Mouse (Mus musculus): ENCODE results near the gene Cldn14. TPM values are rescaled to one million over a fixed set of nuclear protein-coding genes. Genes with fewer than 3 reads are reported as not detected.

Gene Cldn14
- polyA plus RNA-seq, 1 experiment: not detected

GRCm38 (mm10) chr16:93906156-93907014 is 102.3 kb downstream of the Cldn14 start:
- Histone ChIP-seq H3K79me2 (ENCODE audit: control insufficient read depth, insufficient read depth) (no peaks in the 10 kb centered on the region), H3K36me3 (ENCODE audit: control insufficient read depth, insufficient read depth) (peaks cover 33% of the 10 kb centered on the region), H3ac (ENCODE audit: control insufficient read depth, insufficient read length, low read depth) (no peak overlapping the region), H3K4me3 (ENCODE audit: insufficient read depth, poor library complexity, severe bottlenecking) (no peak overlapping the region), H3K27me3 (ENCODE audit: control insufficient read depth, insufficient read depth, insufficient read length) (no peaks in the 10 kb centered on the region), H3K79me3 (ENCODE audit: low read depth) (no peaks in the 10 kb centered on the region)
- TF ChIP-seq USF1 (IDR thresholded peaks at IDR 0.05; ENCODE audit: low read depth): no peak
- no peak for TF ChIP-seq MAX (IDR thresholded peaks at IDR 0.05)
- TF ChIP-seq CEBPB (IDR thresholded peaks at IDR 0.05; ENCODE audit: low read depth): no peak
- TF ChIP-seq MYOG (IDR thresholded peaks at IDR 0.05; ENCODE audit: control insufficient read depth, extremely low read depth, insufficient read length): no peak
- TF ChIP-seq FOSL1 (IDR thresholded peaks at IDR 0.05; ENCODE audit: insufficient read depth, low read length, poor library complexity, severe bottlenecking): no peak
- no peak for TF ChIP-seq MYOD1 (IDR thresholded peaks at IDR 0.05; ENCODE audit: control insufficient read depth, insufficient read length, low read depth)
- TF ChIP-seq CTCF (IDR thresholded peaks at IDR 0.05; ENCODE audit: control insufficient read depth, insufficient read depth, insufficient read length): peak; percentile 95

- Histone ChIP-seq H3K36me3 (ENCODE audit: control insufficient read depth, insufficient read depth) (peaks cover 46% of the 10 kb centered on the region), H3K79me3 (ENCODE audit: low read depth) (no peaks in the 10 kb centered on the region)
These were observed 105.6 kb downstream of the Cldn14 start for GRCm38 (mm10) chr16:93903027-93903426.

DNA sequence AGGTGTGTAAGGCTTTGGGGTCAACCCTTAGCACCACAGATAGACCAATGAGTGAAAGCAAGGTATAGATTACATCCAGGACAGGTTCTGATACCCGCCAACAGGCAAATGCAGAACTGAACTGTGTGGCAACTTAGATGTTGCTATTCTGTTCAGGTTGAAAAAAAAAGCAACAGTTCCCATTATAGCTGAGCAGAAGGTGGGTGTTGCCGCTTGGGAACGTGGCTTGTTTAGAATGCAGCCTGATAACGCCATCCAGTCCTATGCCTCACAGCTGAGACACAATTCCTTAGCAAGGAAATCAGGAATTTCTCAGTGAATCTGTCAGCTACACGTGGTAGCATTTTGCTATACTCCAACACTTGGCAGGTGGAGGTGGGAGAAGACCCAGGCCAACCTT is 115.4 kb downstream of the Cldn14 start:
- TF ChIP-seq MYOG (IDR thresholded peaks at IDR 0.05; ENCODE audit: control insufficient read depth, extremely low read depth, insufficient read length) (no peak), USF1 (IDR thresholded peaks at IDR 0.05; ENCODE audit: low read depth) (no peak), MYOD1 (IDR thresholded peaks at IDR 0.05; ENCODE audit: control insufficient read depth, insufficient read length, low read depth) (no peak), CTCF (IDR thresholded peaks at IDR 0.05; ENCODE audit: control insufficient read depth, insufficient read depth, insufficient read length) (no peak), FOSL1 (IDR thresholded peaks at IDR 0.05; ENCODE audit: insufficient read depth, low read length, poor library complexity, severe bottlenecking) (no peak), MAX (IDR thresholded peaks at IDR 0.05) (no peak)
- no peak overlapping the region for H3K4me3 ChIP-seq (ENCODE audit: insufficient read depth, poor library complexity, severe bottlenecking)
- peaks cover 64% of the 10 kb centered on the region for H3K36me3 ChIP-seq (ENCODE audit: control insufficient read depth, insufficient read depth)
- no peaks in the 10 kb centered on the region for H3K79me2 ChIP-seq (ENCODE audit: control insufficient read depth, insufficient read depth)
- no peaks in the 10 kb centered on the region for H3K27me3 ChIP-seq (ENCODE audit: control insufficient read depth, insufficient read depth, insufficient read length)
- H3K79me3 ChIP-seq (ENCODE audit: low read depth): no peaks in the 10 kb centered on the region
- H3ac ChIP-seq (ENCODE audit: control insufficient read depth, insufficient read length, low read depth): no peak overlapping the region

More at GRCm38 (mm10) chr16:93903027-93903426, 105.6 kb downstream of the Cldn14 start:
- no peak overlapping the region for H3K4me3 ChIP-seq (ENCODE audit: insufficient read depth, poor library complexity, severe bottlenecking)
- TF ChIP-seq USF1 (IDR thresholded peaks at IDR 0.05; ENCODE audit: low read depth): no peak
- no peak for TF ChIP-seq CEBPB (IDR thresholded peaks at IDR 0.05; ENCODE audit: low read depth)
- no peak for TF ChIP-seq CTCF (IDR thresholded peaks at IDR 0.05; ENCODE audit: control insufficient read depth, insufficient read depth, insufficient read length)
- no peak for TF ChIP-seq MYOD1 (IDR thresholded peaks at IDR 0.05; ENCODE audit: control insufficient read depth, insufficient read length, low read depth)
- no peak for TF ChIP-seq MYOG (IDR thresholded peaks at IDR 0.05; ENCODE audit: control insufficient read depth, extremely low read depth, insufficient read length)
- no peaks in the 10 kb centered on the region for H3K27me3 ChIP-seq (ENCODE audit: control insufficient read depth, insufficient read depth, insufficient read length)
- no peaks in the 10 kb centered on the region for H3K79me2 ChIP-seq (ENCODE audit: control insufficient read depth, insufficient read depth)
- no peak overlapping the region for H3ac ChIP-seq (ENCODE audit: control insufficient read depth, insufficient read length, low read depth)

DNA sequence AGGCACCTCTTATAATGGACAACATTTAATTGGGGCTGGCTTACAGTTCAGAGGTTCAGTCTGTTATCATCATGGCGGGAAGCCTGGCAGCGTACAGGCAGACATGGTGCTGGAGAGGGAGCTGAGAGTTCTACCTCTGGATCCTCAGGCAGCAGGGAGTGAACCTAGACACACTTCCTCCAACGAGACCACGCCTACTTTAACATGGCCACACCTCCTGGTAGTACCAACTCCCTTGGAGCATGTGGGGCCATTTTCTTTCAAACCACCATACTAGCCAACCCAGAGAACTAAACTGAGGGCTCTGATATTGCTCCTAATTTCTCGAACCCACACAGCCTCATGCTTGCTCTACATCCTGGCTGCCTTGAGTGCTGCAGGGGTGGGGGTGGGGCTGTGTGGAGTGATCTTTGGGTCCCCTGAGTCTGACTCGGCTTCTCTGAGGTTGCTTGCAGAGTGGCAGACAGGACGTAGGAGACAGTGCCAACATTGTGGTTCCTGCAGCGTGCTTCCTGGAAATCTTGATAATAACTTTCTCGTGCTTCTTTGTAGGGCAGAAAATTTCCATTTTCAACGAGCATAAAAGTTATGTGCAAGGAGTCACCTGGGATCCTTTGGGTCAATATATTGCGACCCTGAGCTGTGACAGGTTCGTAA is 117.6 kb downstream of the Cldn14 start:
- H3K36me3 ChIP-seq (ENCODE audit: control insufficient read depth, insufficient read depth): peaks cover 73% of the 10 kb centered on the region
- H3K4me3 ChIP-seq (ENCODE audit: insufficient read depth, poor library complexity, severe bottlenecking): no peak overlapping the region
- peaks cover 3% of the 10 kb centered on the region for H3K79me3 ChIP-seq (ENCODE audit: low read depth)
- no peak for TF ChIP-seq CTCF (IDR thresholded peaks at IDR 0.05; ENCODE audit: control insufficient read depth, insufficient read depth, insufficient read length)
- TF ChIP-seq MYOD1 (IDR thresholded peaks at IDR 0.05; ENCODE audit: control insufficient read depth, insufficient read length, low read depth): no peak
- H3K79me2 ChIP-seq (ENCODE audit: control insufficient read depth, insufficient read depth): peaks cover 6% of the 10 kb centered on the region
- no peak overlapping the region for H3ac ChIP-seq (ENCODE audit: control insufficient read depth, insufficient read length, low read depth)
- H3K27me3 ChIP-seq (ENCODE audit: control insufficient read depth, insufficient read depth, insufficient read length): no peaks in the 10 kb centered on the region

GRCm38 (mm10) chr16:93888481-93888880 is 120.2 kb downstream of the Cldn14 start:
- no peak for TF ChIP-seq FOSL1 (IDR thresholded peaks at IDR 0.05; ENCODE audit: insufficient read depth, low read length, poor library complexity, severe bottlenecking)
- TF ChIP-seq MYOD1 (IDR thresholded peaks at IDR 0.05; ENCODE audit: control insufficient read depth, insufficient read length, low read depth): no peak
- no peak for TF ChIP-seq MAX (IDR thresholded peaks at IDR 0.05)
- no peak for TF ChIP-seq MYOG (IDR thresholded peaks at IDR 0.05; ENCODE audit: control insufficient read depth, extremely low read depth, insufficient read length)
- TF ChIP-seq CEBPB (IDR thresholded peaks at IDR 0.05; ENCODE audit: low read depth): no peak
- TF ChIP-seq CTCF (IDR thresholded peaks at IDR 0.05; ENCODE audit: control insufficient read depth, insufficient read depth, insufficient read length): no peak
- no peak for TF ChIP-seq USF1 (IDR thresholded peaks at IDR 0.05; ENCODE audit: low read depth)
- Histone ChIP-seq H3K79me3 (ENCODE audit: low read depth) (peaks cover 9% of the 10 kb centered on the region), H3K79me2 (ENCODE audit: control insufficient read depth, insufficient read depth) (peaks cover 26% of the 10 kb centered on the region), H3K4me3 (ENCODE audit: insufficient read depth, poor library complexity, severe bottlenecking) (no peak overlapping the region), H3ac (ENCODE audit: control insufficient read depth, insufficient read length, low read depth) (no peak overlapping the region), H3K27me3 (ENCODE audit: control insufficient read depth, insufficient read depth, insufficient read length) (no peaks in the 10 kb centered on the region), H3K36me3 (ENCODE audit: control insufficient read depth, insufficient read depth) (peaks cover 64% of the 10 kb centered on the region)

Data from C2C12 (cell line).